Mouse (Mus musculus) fat pad, adult 2 months (tissue): ENCODE measurements around the gene Prdx1.
"Not testable (repeated sequence)": the region's sequence is repeated elsewhere in the genome, so short reads cannot be mapped to it uniquely, and the experiment has no call there.

Experiments
- DNase-seq: peaks from one replicate; pipeline ENCODE4 v3.0.0-alpha.2; 2011; ENCODE audit warnings: low read depth, low spot score; ENCODE audit errors: extremely low read depth

The Prdx1 gene

DNA sequence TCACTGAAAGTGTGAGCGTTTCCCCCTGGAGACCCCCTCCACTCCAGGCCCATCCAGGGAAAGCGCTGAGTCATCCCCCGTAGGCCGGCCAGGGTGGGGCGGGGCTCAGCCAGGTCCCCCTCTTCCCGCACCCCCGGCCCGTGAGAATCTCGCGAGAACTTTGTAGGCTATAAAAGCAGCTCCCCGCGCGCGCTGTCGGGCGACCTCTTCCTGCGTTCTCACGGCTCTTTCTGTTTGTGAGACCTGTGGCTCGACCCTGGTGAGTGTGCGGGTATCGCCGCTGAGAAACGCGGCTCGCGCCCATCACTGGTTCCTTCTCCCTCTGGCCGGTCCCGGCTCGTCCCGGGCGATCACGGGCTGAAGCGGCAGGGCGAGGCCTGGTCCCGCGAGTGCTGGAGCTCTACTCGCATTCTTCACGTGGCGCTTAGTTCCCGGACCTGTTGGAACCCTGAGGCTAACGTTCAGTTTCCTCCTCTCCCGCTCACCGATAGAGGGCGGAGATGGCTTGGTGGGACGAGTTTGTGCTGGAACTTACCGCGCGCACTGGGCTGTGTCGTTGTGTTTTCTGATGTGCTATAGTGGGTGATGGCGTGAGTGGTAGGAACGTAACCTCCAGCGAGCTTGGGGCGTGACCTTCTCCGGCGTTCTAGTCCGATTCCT is at the start of gene Prdx1:
Gene Prdx1 (plus strand): TSS at position 143 of the 660 bp plus-strand sequence.
- no peak for DNase-seq

DNA sequence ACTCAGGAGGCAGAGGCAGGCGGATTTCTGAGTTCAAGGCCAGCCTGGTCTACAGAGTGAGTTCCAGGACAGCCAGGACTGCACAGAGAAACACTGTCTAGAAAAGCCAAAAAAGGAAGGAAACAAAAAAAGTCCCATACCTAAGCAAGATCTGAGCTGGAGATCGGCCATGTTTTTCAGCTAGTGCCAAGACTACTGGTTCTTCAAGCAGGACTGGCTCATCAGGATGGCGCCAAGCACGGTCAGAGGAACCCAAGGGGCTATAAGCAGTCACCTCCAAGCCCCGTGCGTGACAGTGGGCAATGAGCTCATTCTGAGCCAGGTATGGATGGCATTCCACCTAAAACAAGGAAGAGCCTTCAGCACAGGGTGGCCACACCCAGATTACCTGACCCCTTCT is 46.5 kb upstream of the Prdx1 start:
- DNase-seq, result peak; percentile 78

DNA sequence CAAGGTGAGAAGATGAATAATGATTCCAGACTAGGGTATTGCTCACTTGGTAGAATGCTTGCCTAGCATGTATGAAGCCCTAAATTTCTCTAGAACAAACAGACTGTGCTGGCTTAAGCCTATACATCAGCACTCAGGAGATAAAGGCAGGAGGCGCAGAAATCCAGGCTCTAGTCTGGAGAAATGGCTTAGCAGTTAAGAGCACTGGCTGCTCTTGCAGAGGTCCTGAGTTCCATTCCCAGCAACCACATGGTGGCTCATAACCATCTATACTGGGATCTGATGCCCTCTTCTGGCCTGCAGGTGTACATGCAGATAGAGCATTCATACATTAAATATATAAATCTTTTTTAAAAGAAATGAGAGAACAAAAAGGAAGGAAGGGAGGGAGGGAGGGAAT is 43.3 kb upstream of the Prdx1 start:
- DNase-seq, result no peak

DNA sequence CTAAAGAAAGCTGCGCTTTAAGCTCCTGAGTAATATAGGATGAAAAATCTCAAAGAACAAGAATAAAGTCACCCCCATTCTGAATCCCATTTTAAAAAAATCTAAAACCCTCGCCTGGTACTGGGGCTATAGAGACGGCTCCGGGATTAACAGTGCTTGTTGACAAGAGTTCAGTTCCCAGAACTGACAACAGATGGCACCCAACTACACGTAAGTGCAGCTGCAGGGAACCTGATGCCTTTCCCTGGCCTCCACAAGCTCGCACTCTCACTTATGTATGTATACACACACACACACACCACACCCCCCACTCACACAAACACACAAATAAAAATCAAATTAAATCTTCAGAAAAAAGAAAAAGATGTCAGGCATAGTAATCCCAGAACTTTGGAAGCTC is 41.0 kb upstream of the Prdx1 start:
- no peak for DNase-seq

DNA sequence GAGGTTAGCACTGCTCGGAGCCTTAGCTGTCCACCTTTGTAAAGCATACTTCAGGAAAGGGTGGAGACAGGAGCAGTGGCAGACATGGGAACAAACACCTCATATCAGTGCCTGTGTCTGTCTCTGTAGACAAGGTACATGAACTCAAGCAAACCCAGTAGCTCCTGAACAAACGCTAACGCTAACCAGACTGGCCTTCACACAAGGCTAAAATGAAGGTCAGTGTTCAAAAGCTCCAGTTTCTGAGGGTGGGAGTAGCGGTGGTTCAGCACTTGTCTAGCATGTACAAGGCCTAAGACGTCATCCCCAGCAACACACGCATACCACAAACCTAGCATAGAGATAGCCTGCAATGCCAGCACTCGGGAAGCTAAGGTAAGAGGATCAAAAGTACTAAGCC is 39.7 kb upstream of the Prdx1 start:
- DNase-seq, result no peak

DNA sequence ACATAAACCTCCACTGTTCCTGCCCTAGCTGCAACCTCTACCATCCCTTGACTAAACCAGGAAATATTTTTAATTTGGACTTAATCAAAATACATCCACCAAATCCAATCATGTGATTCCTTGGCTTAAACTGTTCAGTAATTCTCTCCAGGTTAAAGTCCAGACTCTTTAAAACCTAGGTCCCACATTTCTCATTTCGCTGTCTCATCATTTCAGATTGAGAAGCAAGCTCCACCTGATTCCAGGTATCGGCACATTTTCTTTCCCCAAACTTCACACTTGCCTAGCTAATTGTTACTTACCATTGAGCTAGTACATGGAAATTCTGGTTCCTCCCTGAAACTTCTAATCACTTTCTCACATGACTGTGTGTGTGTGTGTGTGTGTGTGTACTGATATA is 35.9 kb upstream of the Prdx1 start:
- DNase-seq, result no peak

DNA sequence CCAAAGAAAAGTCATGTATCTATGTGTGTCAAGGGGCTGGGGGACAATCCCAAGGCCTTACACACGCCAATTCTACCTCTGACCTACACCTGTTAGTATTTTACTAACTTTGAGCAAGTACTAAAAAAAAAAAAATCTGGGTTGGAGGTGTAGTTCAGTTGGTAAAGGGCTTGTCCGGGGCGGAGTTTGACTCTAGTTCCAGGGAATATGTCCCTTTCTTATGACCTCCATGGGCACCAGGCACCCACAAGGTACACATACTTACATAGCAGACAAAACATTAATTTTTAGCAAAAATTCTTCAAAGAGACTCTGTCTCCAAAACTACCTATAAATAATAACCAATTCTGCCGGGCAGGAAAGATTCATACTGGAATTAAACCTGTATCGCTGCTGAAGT is 35.0 kb upstream of the Prdx1 start:
- DNase-seq, result no peak

DNA sequence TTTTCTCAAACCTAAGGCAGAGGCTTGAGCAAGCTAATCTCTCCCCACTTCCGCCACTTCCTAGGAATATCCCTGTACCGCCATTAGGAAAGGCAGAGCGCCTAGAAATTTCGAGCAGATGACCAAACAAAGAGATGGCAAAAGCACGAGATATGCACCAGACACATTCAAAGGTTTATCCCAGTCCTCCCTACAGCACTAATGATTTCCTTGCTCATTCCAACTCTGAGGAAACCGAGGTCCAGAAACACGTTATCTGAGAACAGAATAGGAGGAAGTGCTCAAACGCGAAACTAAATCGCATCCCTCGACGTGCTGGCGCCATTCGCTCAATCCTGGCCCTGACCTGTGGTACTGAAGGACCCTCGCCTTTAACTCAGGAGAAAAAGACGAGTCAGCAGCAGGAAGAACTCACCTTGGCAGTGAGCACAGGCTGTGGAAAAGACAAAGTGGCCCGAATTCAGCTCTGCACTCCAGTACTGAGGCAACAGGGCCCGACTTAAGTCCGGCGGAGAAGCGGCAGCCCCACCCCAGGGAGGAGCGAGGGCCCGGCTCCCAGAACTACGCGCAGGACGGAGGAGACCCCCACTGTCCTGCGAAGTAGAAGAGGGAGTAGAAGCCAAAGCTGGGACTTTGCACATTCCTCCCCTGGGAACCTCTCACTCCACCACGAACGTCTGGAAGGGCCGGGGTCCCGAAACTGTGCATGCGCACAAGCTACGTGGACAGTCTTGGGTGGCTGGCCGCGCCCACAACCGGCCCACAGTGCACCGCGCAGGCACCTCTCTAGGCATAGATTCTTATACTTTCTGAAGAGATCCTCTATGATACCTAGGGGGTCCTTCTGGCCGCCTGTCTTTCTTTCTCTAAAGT is 34.2 kb upstream of the Prdx1 start, which contains the start of gene Akr1a1:
Gene Akr1a1 (minus strand): TSS at position 757 of the 873 bp plus-strand sequence.
- no peak for DNase-seq

DNA sequence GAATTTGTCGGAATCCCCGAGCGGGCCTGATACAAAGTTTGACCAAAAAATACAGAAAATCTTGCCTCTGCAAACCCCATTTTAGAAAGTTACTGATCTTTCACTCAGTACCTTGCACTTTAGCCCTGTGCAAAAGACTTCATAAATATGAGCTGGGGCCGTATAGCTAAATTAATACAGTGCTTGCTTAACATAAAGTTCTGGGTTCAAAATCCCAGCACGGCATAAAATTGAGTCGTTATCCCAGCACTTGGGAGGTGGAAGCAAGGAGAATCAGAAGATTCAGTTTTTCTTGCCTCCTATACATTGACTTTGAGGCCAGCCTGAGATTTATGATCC is 33.6 kb upstream of the Prdx1 start:
- DNase-seq, result no peak

DNA sequence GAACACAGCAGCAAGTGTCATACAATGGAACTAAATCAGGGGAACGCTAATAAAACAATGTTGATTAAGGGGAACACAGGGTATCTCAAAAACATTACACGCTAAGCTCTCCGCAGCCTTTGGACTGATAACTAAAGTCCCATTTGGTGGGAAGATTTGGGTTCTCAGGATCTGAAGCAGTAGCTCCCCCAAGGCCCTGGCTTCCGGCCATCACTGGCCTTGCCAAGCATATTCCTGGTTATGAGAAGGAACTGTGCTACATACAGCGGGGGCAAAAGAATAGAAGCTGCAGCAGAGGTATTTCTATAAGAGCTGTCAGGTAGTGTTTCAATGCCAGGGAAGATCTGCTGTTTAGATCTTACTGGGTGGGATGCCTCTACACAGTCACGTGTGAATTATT is 32.1 kb upstream of the Prdx1 start:
- no peak for DNase-seq

DNA sequence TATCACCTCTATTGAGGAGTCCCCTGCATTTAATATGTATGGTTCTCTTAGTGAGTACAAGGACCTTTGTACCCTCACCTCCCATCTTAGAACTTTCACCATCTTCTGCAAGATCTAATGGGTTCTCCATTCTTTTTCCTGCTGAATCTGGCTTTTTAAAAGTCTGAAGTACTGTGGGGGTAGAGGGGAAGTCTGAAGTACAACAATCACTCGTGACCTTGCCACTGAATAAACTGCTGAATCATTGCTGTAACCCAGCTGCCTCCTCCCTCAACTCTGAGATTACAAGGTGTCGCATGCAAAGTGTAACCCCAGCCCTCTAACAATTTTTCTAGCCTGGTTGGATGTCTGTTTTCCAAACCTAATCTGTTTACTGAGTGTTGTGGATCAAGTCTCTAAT is 30.2 kb upstream of the Prdx1 start:
- no peak for DNase-seq

DNA sequence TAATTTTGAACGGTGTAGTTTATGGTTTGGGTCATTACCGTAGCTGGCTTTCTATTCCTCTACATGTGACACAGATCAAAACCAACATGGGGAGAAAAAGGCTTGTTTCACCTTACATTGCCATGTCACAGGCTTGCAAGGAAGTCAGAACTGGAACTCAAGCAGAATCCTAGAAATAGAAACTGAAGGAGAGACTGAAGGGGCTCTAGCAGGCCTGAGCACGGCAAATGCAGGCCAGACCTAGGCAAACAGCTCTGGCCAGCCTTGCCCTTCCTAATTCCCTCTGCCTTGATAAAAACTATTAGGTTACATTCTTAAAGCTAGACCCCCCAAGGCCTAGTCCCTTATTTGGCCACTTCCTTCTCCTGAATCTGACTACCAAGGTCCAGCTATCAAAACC is 29.7 kb upstream of the Prdx1 start:
- DNase-seq, result no peak

DNA sequence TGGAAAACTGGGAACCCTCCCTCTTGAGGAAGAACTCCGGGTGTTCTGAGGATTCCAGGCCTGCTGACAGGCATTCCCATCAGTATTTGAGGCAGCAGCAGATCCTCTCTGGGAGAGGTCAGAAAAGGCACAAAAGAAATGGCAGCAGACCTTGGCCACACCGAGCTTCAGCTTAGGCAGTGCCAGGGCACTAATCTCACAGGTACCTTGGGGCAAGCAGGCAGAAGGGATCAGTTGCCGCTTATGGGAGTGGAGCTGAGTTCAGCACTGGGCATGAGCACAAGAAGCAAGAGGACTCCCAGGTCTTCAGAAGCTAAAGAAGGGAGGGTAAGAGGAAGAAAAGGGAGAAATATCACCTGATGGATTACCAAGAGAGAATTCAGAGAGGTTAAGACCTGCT is 27.4 kb upstream of the Prdx1 start:
- no peak for DNase-seq

DNA sequence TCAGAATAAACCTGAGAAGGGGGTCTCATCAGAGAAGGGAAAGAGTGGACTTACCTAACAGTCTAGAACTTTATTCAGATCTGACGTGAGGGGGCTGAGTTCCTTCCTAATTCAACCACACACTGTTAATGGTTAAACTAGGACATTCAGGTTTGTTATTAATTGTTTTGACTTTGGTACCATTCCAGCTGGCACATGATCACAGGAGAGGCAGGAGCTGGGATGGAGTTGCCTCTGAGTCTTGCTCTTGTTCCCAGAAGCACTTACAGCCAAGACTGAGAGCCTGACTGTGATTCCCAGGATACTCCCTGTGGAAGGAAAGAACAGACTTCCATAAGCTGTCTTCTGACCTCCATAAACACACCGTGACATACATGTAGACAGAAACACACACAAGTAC is 25.9 kb upstream of the Prdx1 start:
- DNase-seq, result no peak

DNA sequence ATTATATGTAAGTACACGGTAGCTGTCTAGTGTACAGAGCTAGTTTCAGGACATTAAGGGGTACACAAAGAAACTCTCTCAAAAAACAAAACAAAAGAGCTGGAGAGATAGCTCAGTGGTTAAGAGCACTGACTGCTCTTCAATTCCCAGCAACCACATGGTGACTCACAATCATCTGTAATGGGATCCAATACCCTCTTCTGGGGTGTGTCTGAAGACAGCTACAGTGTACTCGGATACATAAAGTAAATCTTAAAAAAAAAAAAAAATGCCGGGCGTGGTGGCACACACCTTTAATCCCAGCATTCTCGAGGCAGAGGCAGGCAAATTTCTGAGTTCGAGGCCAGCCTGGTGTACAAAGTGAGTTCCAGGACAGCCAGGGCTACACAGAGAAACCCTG is 25.4 kb upstream of the Prdx1 start:
- DNase-seq, result not testable (repeated sequence)

DNA sequence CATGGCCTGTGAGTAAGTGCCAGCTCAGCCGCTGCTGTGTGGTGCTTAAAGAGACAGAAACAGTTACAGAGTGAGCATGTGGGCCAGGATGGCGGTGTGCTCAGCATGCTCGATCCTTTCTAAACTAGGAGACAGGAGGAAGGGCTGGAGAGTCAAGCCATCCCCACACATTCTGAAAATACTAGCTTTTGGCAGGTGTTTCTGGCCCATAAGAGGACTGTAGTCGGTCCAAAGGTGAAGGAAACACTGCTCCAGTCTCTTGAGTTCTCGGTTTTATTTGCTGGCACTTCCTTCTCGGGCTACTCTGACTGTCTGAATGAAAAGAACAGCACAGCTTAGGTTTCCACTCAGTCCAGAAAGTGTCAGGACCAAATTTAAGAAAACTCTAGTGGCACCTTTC is 24.5 kb upstream of the Prdx1 start:
- no peak for DNase-seq

DNA sequence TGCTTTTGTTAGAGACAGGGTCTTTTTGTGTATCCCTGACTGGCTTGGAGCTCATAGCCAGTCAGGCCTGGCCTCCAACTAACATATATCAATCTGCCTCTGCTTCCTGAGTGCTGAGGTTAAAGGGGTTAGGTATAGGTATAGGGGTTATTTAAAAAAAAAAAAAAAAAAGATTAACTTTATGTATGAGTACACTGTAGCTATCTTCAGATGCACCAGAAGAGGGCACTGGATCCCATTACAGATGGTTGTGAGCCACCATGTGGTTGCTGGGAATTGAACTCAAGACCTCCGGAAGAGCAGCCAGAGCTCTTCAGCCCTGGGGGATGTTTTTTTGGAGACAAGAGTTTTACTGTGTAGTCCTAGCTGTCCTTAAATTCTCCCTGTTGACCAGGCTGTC is 23.3 kb upstream of the Prdx1 start:
- no peak for DNase-seq

DNA sequence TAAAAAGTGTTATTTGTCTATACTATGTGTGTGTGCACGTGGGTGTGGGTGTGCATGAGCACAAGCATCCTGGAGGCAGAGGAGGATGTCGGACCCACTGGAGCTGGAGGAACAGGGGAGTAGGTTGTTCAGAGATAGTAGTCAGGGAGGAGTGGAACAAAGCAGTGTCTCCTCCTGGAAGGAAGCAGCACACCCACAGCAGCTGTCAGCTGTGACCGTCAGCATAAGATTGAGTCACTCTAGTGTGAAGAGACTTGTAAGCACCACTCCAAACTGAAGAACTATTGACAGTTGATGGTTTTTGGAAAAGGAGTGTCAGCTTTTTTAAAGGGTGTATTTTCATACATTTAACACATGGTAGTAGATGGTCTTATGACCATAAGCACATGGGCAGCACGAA is 18.7 kb upstream of the Prdx1 start:
- DNase-seq, result no peak

DNA sequence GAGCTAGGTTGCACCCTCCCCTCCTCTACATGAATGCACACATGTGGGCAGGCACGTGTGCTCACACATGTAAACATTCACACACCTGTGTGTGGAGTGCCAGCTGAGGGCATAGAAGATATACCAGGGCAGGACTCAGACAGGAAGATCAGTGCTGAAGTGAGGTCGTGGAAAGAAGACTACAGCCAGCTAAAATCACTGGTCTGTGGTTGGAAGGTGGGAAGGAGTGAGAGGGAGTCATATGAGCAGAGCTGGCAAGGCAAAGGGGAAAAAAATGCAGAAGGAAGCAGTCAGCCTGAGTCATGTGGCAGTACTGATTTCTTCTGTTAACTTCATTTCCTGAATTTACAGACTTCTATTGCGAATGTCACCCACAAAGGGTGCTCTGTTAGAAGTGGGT is 17.2 kb upstream of the Prdx1 start:
- DNase-seq, result no peak

DNA sequence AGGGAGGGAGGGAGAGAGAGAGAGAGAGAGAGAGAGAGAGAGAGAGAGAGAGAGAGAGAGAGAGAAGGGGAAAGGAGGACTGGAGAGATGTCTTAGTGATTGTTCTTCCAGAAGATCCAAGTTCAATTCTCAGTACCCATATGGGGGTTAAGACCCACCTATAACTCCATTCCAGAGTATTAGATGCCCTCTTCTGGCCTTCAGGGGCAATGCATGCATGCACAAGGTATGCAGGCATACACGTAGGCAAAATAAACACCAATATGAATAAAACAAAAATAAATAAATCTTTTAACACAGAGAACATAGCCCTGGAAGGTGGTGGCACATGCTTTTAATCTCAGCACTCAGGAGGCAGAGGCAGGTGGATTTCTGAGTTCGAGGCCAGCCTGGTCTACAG is 16.1 kb upstream of the Prdx1 start:
- no peak for DNase-seq

DNA sequence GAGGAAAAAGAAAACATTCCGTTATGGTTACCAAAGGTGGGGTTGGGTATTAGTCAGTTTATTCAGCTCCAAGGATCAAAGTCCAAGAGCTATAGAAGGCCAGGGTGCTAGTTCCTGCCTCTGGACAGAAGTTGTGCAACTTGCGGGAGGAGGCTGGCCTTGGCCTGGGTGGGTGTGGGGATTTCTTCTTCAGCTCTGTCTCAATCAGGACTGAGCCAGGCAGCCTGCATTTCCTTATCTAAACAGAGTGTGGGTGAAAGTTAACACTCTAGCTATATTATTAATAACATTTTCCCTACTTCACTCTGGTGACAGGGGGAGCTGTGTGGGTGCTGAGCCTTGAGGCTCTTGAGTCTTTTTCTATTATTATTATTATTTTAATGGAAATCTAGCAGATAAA is 12.6 kb upstream of the Prdx1 start:
- DNase-seq, result peak; percentile 73

DNA sequence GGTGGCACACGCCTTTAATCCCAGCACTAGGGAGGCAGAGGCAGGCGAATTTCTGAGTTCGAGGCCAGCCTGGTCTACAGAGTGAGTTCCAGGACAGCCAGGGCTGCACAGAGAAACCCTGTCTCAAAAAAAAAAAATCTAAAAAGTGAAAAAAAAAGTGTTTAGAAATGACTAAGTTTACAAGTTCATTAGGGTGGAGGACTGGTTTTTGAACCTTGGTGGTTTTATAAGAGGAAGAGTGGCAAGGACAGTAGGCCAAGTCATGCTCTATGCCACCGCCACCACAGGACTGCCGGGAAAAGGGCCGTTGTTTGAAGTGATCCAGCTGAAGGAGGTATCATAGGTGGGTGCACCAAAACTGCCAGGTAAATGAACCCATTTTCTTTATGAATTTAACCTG is 10.6 kb upstream of the Prdx1 start:
- not testable (repeated sequence) for DNase-seq

DNA sequence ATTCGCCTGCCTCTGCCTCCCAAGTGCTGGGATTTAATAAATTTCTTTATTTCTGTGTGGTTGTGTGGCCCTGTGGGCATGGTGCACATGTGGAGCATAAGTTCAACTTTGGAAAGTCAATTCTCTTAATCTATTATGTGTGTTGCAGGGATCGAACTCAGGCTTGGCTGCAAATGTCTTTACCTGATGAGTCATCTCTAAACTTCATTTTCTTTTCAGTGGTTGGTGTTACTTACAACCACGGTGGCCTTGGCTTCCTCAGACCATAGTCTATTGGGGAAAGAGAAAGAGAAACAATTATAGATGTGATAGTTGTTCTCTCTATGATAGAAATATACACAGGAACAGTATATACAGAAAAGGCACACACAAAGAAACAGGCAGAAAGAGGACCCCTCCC is 9.3 kb upstream of the Prdx1 start:
- no peak for DNase-seq
